Mouse (Mus musculus) G1E (cell line): ENCODE results near the gene Ndufs3.

ENCODE experiments used
- CTCF ChIP-seq: IDR thresholded peaks from 2 replicates; pipeline ENCODE4 v1.5.1; 2012; ENCODE audit warnings: low read depth, low read length, inconsistent platforms, mixed read lengths
- GATA1 ChIP-seq: IDR thresholded peaks from 2 replicates; pipeline ENCODE4 v1.6.1; 2012; ENCODE audit warnings: borderline replicate concordance, low read length, inconsistent platforms, mixed read lengths
- POLR2AphosphoS5 ChIP-seq: IDR thresholded peaks from 2 replicates; pipeline ENCODE4 v1.6.1; 2012; ENCODE audit warnings: low read depth, low read length, inconsistent platforms; ENCODE audit not compliant: insufficient replicate concordance
- TAL1 ChIP-seq: conservative IDR thresholded peaks from 2 replicates; pipeline ENCODE4 v1.6.1; 2012; ENCODE audit warnings: low read depth, low read length, inconsistent platforms, mixed read lengths

DNA sequence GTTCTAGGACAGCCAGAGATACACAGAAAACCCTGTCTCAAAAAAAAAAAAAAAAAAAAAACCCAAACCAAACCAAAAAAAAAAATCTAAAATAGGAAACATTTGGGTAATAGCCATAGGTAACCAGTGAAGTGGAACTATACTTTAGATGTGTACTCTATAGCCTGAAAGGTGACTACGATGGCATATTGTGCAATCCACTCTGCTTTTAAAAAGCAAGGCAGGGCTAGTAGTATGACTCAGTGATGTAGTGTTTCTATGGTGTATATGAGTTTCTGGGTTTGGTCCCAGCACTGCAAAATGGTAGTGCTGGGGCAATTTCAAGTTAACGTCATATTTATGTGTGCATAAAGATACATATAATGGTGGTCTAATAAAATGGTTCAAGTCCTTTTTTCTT is 2.1 kb upstream of the Ndufs3 start:
- TF ChIP-seq CTCF (no peak), GATA1 (no peak), TAL1 (no peak), POLR2AphosphoS5 (no peak)
